Mouse (Mus musculus): ENCODE measurements around the gene 5430419D17Rik. TPM values are rescaled to one million over a fixed set of nuclear protein-coding genes. Genes with fewer than 3 reads are reported as not detected.
A peak's percentile ranks its signal among the peaks of the same experiment; 100 is the strongest.

The 5430419D17Rik gene
- total and polyA plus RNA-seq, 2 experiments, result not detected

- H3K79me2 ChIP-seq (ENCODE audit: control insufficient read depth, insufficient read depth, low read length), result no peaks in the 10 kb centered on the region
- no peak overlapping the region for H3K9ac ChIP-seq (ENCODE audit: low read depth, low read length)
- H3K36me3 ChIP-seq (ENCODE audit: control insufficient read depth, insufficient read depth, low read length), result no peaks in the 10 kb centered on the region
- no peaks in the 10 kb centered on the region for H3K27me3 ChIP-seq (ENCODE audit: control insufficient read depth, insufficient read depth, low read length)
- H3K4me1 ChIP-seq (ENCODE audit: control insufficient read depth, insufficient read depth, low read length), result no peaks in the 10 kb centered on the region
- 57% methylated on average over 7 of the region's 7 CpGs for WGBS
- TF ChIP-seq POLR2A (IDR thresholded peaks at IDR 0.05; ENCODE audit: extremely low read depth, insufficient read depth, low read length) (no peak), CTCF (IDR thresholded peaks at IDR 0.05; ENCODE audit: low read depth, low read length) (no peak)
- H3K4me3 ChIP-seq (ENCODE audit: insufficient read depth, low read depth, low read length), result no peak overlapping the region
- H3K27ac ChIP-seq (replicated peaks; ENCODE audit: insufficient read depth, low read depth, low read length), result no peak overlapping the region
- no peak for DNase-seq (ENCODE audit: extremely low read depth, low read depth, low spot score)
Measured at GRCm38 (mm10) chr7:131162251-131162650, 12.0 kb upstream of the 5430419D17Rik start.

GRCm38 (mm10) chr7:131167771-131168170 lies 6.4 kb upstream of the 5430419D17Rik start:
- no peak overlapping the region for H3K4me3 ChIP-seq (ENCODE audit: insufficient read depth, low read depth, low read length)
- H3K27ac ChIP-seq (replicated peaks; ENCODE audit: insufficient read depth, low read depth, low read length), result no peak overlapping the region
- 74% methylated on average over 3 of the region's 3 CpGs for WGBS
- no peak for TF ChIP-seq CTCF (IDR thresholded peaks at IDR 0.05; ENCODE audit: low read depth, low read length)
- no peak for TF ChIP-seq POLR2A (IDR thresholded peaks at IDR 0.05; ENCODE audit: extremely low read depth, insufficient read depth, low read length)
- no peaks in the 10 kb centered on the region for H3K79me2 ChIP-seq (ENCODE audit: control insufficient read depth, insufficient read depth, low read length)
- no peak for DNase-seq (ENCODE audit: extremely low read depth, low read depth, low spot score)
- no peaks in the 10 kb centered on the region for H3K36me3 ChIP-seq (ENCODE audit: control insufficient read depth, insufficient read depth, low read length)
- no peaks in the 10 kb centered on the region for H3K27me3 ChIP-seq (ENCODE audit: control insufficient read depth, insufficient read depth, low read length)
- H3K9ac ChIP-seq (ENCODE audit: low read depth, low read length), result no peak overlapping the region
- no peaks in the 10 kb centered on the region for H3K4me1 ChIP-seq (ENCODE audit: control insufficient read depth, insufficient read depth, low read length)

- H3K36me3 ChIP-seq (ENCODE audit: control insufficient read depth, insufficient read depth, low read length), result no peaks in the 10 kb centered on the region
- H3K27me3 ChIP-seq (ENCODE audit: control insufficient read depth, insufficient read depth, low read length), result no peaks in the 10 kb centered on the region
- H3K4me3 ChIP-seq (ENCODE audit: insufficient read depth, low read depth, low read length), result no peak overlapping the region
- DNase-seq (ENCODE audit: extremely low read depth, low read depth, low spot score), result no peak
- WGBS, result 41% methylated on average over 2 of the region's 2 CpGs
- TF ChIP-seq CTCF (IDR thresholded peaks at IDR 0.05; ENCODE audit: low read depth, low read length), result no peak
- no peak for TF ChIP-seq POLR2A (IDR thresholded peaks at IDR 0.05; ENCODE audit: extremely low read depth, insufficient read depth, low read length)
- no peak overlapping the region for H3K27ac ChIP-seq (replicated peaks; ENCODE audit: insufficient read depth, low read depth, low read length)
- no peaks in the 10 kb centered on the region for H3K79me2 ChIP-seq (ENCODE audit: control insufficient read depth, insufficient read depth, low read length)
- no peak overlapping the region for H3K9ac ChIP-seq (ENCODE audit: low read depth, low read length)
- H3K4me1 ChIP-seq (ENCODE audit: control insufficient read depth, insufficient read depth, low read length), result no peaks in the 10 kb centered on the region
Measured at GRCm38 (mm10) chr7:131169099-131169498, 5.1 kb upstream of the 5430419D17Rik start.

GRCm38 (mm10) chr7:131182685-131183084 lies 8.5 kb downstream of the 5430419D17Rik start:
- 32% methylated on average over 4 of the region's 4 CpGs for WGBS
- no peaks in the 10 kb centered on the region for H3K79me2 ChIP-seq (ENCODE audit: control insufficient read depth, insufficient read depth, low read length)
- no peak for TF ChIP-seq POLR2A (IDR thresholded peaks at IDR 0.05; ENCODE audit: extremely low read depth, insufficient read depth, low read length)
- TF ChIP-seq CTCF (IDR thresholded peaks at IDR 0.05; ENCODE audit: low read depth, low read length), result peak; percentile 90
- no peak overlapping the region for H3K4me3 ChIP-seq (ENCODE audit: insufficient read depth, low read depth, low read length)
- H3K27ac ChIP-seq (replicated peaks; ENCODE audit: insufficient read depth, low read depth, low read length), result no peak overlapping the region
- no peaks in the 10 kb centered on the region for H3K36me3 ChIP-seq (ENCODE audit: control insufficient read depth, insufficient read depth, low read length)
- no peaks in the 10 kb centered on the region for H3K27me3 ChIP-seq (ENCODE audit: control insufficient read depth, insufficient read depth, low read length)
- no peak overlapping the region for H3K9ac ChIP-seq (ENCODE audit: low read depth, low read length)
- H3K4me1 ChIP-seq (ENCODE audit: control insufficient read depth, insufficient read depth, low read length), result no peaks in the 10 kb centered on the region
- DNase-seq (ENCODE audit: extremely low read depth, low read depth, low spot score), result peak; percentile 33

GRCm38 (mm10) chr7:131184339-131184738 lies 10.1 kb downstream of the 5430419D17Rik start:
- no peaks in the 10 kb centered on the region for H3K27me3 ChIP-seq (ENCODE audit: control insufficient read depth, insufficient read depth, low read length)
- H3K36me3 ChIP-seq (ENCODE audit: control insufficient read depth, insufficient read depth, low read length), result no peaks in the 10 kb centered on the region
- H3K4me1 ChIP-seq (ENCODE audit: control insufficient read depth, insufficient read depth, low read length), result no peaks in the 10 kb centered on the region
- H3K9ac ChIP-seq (ENCODE audit: low read depth, low read length), result no peak overlapping the region
- H3K27ac ChIP-seq (replicated peaks; ENCODE audit: insufficient read depth, low read depth, low read length), result no peak overlapping the region
- 66% methylated on average over 8 of the region's 8 CpGs for WGBS
- DNase-seq (ENCODE audit: extremely low read depth, low read depth, low spot score), result no peak
- TF ChIP-seq POLR2A (IDR thresholded peaks at IDR 0.05; ENCODE audit: extremely low read depth, insufficient read depth, low read length) (no peak), CTCF (IDR thresholded peaks at IDR 0.05; ENCODE audit: low read depth, low read length) (no peak)
- H3K79me2 ChIP-seq (ENCODE audit: control insufficient read depth, insufficient read depth, low read length), result no peaks in the 10 kb centered on the region
- no peak overlapping the region for H3K4me3 ChIP-seq (ENCODE audit: insufficient read depth, low read depth, low read length)

- Histone ChIP-seq H3K4me3 (ENCODE audit: insufficient read depth, low read depth, low read length) (no peak overlapping the region), H3K36me3 (ENCODE audit: control insufficient read depth, insufficient read depth, low read length) (no peaks in the 10 kb centered on the region), H3K27ac (replicated peaks; ENCODE audit: insufficient read depth, low read depth, low read length) (no peak overlapping the region), H3K27me3 (ENCODE audit: control insufficient read depth, insufficient read depth, low read length) (no peaks in the 10 kb centered on the region), H3K79me2 (ENCODE audit: control insufficient read depth, insufficient read depth, low read length) (no peaks in the 10 kb centered on the region), H3K4me1 (ENCODE audit: control insufficient read depth, insufficient read depth, low read length) (no peaks in the 10 kb centered on the region), H3K9ac (ENCODE audit: low read depth, low read length) (no peak overlapping the region)
- DNase-seq (ENCODE audit: extremely low read depth, low read depth, low spot score), result no peak
- WGBS, result 62% methylated on average over 8 of the region's 8 CpGs
- no peak for TF ChIP-seq CTCF (IDR thresholded peaks at IDR 0.05; ENCODE audit: low read depth, low read length)
- no peak for TF ChIP-seq POLR2A (IDR thresholded peaks at IDR 0.05; ENCODE audit: extremely low read depth, insufficient read depth, low read length)
Measured at GRCm38 (mm10) chr7:131187047-131187446, 12.8 kb downstream of the 5430419D17Rik start.

All from liver, adult 2 months (tissue).